Mouse (Mus musculus) embryo, embryonic 11.5 days (tissue): ENCODE data around the gene Cyp27b1.
"Not testable (repeated sequence)": the region's sequence is repeated elsewhere in the genome, so short reads cannot be mapped to it uniquely, and the experiment has no call there.

ENCODE experiments used
- DNase-seq: peaks from one replicate; pipeline ENCODE4 v3.0.0-alpha.2; 2012; ENCODE audit warnings: low read depth, low spot score

Gene Cyp27b1

GRCm38 (mm10) chr10:127049395-127050118, 1.5 kb downstream of the Cyp27b1 start:
- DNase-seq, result no peak

- DNase-seq, result no peak
Measured at GRCm38 (mm10) chr10:127050119-127050474, 2.0 kb downstream of the Cyp27b1 start.

- DNase-seq, result no peak
Measured at GRCm38 (mm10) chr10:127054646-127055045, 6.6 kb downstream of the Cyp27b1 start.

- no peak for DNase-seq
Measured at GRCm38 (mm10) chr10:127055406-127055805, 7.4 kb downstream of the Cyp27b1 start.

DNA sequence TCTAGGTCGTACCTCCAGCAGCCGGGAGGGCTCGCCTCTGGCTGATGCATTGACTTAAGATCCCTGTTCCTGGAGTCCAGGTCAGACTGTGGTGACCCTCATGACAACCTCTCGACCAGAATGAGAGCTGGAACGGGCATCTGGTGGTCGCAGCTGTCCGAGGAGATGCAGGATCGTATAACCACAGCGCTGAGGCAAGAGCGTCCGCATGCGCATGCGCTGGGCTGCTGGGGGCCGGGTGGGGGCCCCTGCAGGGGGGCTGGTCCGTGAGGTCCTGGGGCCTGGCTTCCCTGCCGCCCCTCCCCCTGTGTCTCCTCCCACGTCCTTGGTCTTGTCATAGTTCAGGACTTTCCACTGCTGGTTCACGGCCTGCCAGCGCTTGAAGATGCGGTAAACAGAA, 8.4 kb downstream of the Cyp27b1 start:
- DNase-seq, result no peak

GRCm38 (mm10) chr10:127058161-127058560, 10.1 kb downstream of the Cyp27b1 start:
- DNase-seq, result peak; percentile 68

- no peak for DNase-seq
Measured at GRCm38 (mm10) chr10:127058708-127059107, 10.7 kb downstream of the Cyp27b1 start.

DNA sequence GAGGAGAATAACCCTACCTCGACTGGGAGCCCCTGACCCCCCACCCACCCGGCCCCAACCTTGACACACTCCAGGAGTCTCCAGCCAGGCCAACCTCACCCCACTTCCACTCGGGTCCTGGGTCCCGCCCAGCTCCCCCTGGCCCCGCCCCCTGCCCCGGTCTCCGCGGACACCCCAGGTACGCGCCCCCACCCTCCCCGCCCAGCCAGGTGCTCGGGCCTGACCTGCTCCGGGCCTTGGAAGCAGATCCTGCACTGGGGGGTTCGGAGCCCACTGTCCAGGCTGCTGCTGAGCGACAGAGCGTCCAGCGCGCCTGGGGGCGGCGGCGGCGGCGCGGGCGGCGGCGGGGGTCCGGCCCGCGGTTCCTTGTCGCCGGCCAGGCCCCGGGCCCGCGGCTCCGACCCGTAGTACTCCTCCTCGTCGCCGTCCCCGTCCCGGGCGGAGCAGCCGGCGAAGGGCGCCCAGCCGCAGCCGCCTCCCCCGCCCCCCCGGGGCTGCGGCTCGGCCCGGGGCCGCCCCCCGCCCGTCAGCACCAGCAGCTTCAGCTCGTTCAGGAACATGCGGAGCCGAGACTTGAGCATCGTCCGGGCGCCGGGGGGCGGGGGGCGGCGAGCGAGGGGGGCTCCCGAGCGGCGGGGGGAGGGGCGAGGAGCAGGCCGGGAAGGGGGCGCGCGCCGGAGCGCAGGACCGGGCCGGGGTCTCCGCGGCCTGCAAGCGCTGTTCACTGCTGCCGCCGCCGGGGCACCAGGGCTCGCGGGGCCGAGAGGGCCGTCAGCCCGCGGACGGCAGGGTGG, 11.3 kb downstream of the Cyp27b1 start:
- DNase-seq, result no peak

DNA sequence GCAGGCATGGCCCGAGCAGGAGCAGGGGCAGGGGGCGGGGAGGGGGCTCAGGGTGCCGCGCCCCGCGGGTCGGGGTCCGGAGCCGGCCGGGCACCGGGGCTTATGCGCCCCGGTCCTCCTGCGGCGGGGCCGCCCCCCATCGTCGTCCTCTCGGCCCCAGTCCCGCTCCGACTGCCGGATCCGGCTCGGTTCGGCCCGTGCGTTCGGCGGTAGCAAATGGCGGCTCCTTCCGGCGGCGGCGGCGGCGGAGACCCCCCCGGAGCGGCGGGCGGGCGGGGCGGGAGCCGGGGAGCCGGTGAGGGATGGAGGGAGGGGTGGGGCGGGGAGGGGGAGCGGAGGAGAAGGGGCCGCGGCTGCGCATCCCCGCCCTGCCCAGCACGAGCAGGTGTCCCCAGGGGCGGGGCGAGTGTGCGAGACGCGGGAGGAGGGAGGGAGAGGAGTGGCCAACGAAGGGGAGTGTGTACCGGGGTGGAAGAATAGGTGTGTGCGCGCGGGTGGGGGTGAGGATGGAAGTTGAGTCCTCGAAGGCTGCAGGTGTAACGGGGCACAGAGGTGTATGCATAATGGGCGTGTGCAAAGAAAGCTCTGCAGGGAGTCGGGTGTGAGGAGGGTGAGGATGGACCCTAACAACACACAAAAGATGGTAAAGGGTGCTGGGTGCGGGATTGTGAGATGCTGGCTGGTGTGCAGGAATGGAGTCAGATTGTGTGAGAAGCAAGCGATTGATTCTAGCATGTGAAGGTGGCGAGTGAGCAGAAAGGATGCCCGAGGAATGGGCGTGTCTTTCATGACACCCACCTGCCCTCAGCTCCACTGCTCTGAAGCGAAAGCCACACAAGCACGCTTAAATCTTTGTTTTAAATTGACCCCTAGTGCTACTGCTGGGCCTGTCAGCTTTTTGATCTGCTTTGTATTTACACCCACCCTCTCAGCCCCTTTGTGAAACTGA, 12.2 kb downstream of the Cyp27b1 start, which contains the start of gene March9:
March9 (minus strand) TSS at position 217 of the 949 bp plus-strand sequence.
- no peak for DNase-seq

GRCm38 (mm10) chr10:127061085-127061484, 13.0 kb downstream of the Cyp27b1 start:
- DNase-seq, result no peak

- no peak for DNase-seq
Measured at GRCm38 (mm10) chr10:127061513-127061912, 13.5 kb downstream of the Cyp27b1 start.

DNA sequence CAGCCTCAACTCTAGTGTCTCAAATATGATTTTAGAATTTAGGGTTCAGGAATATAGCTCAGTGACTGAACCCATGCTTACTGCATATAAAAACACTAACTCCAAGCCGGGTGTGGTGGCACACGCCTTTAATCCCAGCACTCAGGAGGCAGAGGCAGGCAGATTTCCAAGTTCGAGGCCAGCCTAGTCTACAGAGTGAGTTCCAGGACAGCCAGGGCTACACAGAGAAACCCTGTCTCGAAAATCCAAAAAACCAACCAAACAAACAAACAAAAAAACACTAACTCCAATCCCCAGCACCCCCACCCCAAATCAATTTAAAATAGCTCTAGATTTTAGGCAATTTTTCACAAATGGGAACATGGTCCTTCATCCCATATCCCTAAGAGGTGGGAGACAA, 14.1 kb downstream of the Cyp27b1 start:
- DNase-seq, result not testable (repeated sequence)

- no peak for DNase-seq
Measured at GRCm38 (mm10) chr10:127062503-127062902, 14.5 kb downstream of the Cyp27b1 start.

DNA sequence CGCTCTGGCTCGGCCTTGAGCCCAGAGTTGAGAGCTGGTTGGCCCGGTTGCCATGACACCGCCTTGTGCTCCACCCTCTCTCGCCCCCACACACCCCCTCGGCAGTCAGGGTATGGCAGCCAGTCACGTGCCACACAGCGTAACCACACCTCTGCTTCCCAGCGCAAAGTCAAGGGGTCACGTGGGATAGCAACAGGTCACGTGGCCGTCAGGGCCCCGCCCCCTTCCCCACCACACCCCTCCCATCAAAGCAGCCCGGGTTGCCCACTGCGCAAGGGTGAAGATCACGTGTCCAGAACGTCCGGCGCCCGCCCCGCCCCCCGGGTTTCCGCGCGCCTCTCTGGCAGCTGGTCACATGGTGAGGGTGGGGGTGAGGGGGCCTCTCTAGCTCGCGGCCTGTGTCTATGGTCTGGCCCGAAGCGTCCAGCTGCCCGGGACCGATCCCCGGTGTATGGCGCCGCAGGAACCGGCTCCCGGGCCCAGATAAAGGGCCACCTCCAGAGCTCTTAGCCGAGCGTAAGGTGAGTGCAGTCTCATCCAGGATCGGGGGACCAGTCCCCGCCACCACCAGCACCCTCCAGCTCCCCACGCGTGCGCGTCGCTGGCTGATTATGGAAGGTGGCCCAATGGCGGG, 15.3 kb downstream of the Cyp27b1 start, which contains the start of gene Cdk4:
Cdk4 (plus strand) TSS at position 296 of the 634 bp plus-strand sequence.
- DNase-seq, result peak; percentile 98

GRCm38 (mm10) chr10:127063913-127064870, 16.1 kb downstream of the Cyp27b1 start:
- DNase-seq, result no peak

DNA sequence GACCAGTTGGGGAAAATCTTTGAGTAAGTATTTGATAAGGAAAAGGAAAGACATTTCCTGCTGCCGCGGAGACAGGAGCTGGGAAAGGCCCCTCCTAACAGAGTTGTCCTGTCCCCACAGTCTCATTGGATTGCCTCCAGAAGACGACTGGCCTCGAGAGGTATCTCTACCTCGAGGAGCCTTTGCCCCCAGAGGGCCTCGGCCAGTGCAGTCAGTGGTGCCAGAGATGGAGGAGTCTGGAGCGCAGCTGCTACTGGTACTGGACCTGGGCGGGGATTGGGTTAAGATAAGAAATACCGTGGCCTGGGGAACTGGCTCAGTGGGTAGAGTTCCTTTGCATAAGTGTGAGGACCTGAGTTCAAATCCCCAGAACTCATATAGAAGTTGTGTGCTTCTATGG, 17.9 kb downstream of the Cyp27b1 start:
- no peak for DNase-seq

DNA sequence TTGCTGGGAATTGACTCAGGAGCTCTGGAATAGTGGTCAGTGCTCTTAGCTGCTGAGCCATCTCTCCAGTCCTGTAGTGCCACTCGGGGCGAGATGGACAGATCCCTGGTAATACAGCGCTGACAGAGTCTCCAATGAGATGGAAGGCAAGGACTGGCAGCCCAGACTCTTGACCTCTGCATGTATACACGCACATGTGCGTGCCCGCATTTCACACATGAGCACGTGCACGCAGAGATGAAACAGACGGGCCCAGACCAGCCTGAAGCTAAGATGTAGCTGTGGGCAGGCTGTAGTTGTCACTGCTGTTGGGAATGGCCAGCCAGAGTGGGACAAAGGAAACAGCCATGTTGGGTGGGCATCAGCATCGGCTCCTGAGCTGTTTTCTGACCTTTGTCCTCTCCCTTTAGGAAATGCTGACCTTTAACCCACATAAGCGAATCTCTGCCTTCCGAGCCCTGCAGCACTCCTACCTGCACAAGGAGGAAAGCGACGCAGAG, 18.5 kb downstream of the Cyp27b1 start:
- no peak for DNase-seq

DNA sequence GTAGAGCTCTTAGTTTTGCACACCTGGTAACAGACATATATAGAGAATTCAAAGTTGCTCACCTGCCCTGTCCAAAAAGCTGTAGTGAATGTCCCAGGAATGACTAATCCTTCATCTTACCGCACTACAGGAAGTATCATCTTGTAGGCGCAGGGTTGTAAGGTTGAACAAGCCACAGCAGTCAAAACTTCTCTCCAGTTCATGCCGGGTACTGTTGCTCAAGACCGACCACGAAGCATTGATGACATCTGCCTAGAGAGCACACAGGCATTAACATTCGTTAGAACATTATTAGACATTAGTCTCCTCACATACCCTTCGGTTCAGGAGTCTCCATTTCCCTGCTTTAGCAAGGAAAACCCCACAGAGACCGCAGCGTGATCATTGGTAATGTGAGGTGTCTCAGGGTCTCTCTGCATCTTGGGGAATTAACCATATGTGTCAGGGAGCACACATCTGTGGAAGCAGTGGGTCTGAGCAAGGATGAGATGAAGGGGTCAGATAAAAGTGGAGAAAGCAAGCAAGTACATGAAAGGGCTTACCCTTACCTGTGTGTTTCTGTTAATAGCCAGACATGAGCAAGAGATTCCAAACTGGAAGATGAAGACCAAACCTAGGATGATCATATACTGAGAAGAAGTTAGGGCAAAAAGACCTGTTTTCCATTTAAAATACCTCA, 20.4 kb downstream of the Cyp27b1 start:
- DNase-seq, result no peak
